Mouse (Mus musculus) olfactory bulb, adult 2 months (tissue): ENCODE results near the gene Rbl1.

Experiments
- CTCF ChIP-seq: fragments of 200-500 bp; IDR thresholded peaks from 2 replicates; pipeline ENCODE4 v1.5.1; 2012; ENCODE audit warnings: low read depth, mild to moderate bottlenecking, low read length, moderate library complexity; ENCODE audit not compliant: insufficient read depth
- POLR2A ChIP-seq: fragments of 200-500 bp; IDR thresholded peaks from 2 replicates; pipeline ENCODE4 v1.6.1; 2012; ENCODE audit warnings: mild to moderate bottlenecking, low read depth, low read length, moderate library complexity; ENCODE audit not compliant: insufficient read depth

DNA sequence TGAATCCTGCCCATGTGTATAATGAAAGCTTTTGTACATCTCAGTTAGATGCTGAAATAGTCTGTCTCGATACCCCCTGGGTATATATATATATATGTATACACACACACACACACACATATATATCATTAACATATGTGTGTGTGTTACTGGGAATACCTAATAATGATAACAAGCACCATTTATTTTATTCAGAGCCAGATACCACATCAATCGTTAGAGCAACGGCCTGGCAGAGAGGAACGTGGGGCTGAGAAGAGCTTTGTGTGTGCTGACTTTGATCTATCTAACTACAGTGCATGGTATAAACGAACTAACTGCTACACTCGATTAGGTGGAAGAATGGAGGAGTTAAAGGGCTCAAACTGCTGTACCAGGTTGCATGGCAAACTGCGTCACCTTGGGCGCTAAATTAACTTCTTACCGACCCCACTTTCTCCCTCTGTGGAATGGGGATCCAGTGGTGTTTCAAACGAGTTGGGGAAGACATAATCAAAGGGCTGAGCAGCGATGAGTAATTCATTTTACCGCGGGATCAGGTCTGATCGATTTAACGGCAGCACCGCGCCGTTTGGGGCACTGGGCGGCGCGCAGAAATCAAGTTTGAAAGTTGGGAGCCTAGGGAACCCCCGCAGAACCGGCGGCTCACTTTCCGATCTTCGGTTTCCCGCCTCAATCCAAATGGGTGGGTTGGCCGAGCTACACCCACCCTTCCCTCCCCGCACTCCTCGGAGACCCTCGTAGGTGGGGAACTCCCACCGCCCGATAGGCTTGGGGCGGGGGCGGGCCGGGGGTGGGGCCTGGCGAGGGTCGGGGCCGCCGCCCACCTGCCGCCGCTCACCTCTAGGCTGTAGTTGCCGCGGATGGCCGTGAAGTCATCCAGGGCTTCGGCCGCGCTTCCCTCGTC, 622 bp downstream of the Rbl1 start:
- TF ChIP-seq CTCF (no peak), POLR2A (no peak)
